Mouse (Mus musculus) retina, adult 2 months (tissue): Measurements from ENCODE around the gene Ptpre.
"Not testable (repeated sequence)": the region's sequence is repeated elsewhere in the genome, so short reads cannot be mapped to it uniquely, and the experiment has no call there.

Experiments
- DNase-seq: peaks from one replicate; pipeline ENCODE4 v3.0.0-alpha.2; 2012; ENCODE audit warnings: low read depth, low spot score

Gene Ptpre

DNA sequence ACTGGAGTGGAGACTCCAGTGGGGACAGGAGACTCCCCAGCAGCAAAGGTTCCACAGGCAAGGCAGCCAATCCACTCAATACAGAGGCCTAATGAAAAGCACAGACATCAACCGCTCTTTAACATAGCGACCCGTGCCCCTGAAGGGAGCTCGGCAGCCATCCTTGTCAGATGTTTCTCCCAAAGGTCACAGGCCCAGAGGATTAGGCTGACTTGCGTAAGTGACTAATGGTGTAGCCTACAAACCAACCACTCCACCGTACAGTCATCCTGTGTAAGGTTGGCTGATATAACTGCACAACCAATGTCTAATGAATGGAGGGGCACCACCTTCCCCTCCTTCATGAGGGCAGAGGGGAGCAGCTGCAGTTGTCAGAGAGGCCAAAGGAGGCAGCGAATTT, 152.1 kb downstream of the Ptpre start:
- DNase-seq, result no peak

- DNase-seq, result no peak
Observed at GRCm38 (mm10) chr7:135691941-135692340, 154.7 kb downstream of the Ptpre start.

- DNase-seq, result no peak
Observed at GRCm38 (mm10) chr7:135694130-135694529, 156.8 kb downstream of the Ptpre start.

DNA sequence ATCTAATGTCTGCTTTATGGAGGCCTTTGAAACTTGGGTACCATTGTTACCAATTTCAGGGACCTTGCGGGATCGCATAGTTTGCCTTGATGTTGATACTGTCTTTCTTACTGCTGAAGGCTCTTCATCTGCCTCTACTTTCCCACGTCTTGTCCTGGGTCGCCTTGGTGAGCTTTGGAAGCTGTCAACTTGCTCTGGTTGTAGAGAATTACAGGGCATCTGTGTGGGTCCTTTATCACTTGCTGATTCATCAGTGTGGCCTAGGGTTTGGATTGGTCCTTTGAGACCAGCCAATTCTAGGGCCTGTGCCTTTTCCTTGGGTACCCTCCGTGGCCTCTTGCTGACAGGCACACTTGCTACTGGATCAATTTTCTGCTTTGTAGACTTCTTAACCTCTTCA, 157.5 kb downstream of the Ptpre start:
- DNase-seq, result no peak

DNA sequence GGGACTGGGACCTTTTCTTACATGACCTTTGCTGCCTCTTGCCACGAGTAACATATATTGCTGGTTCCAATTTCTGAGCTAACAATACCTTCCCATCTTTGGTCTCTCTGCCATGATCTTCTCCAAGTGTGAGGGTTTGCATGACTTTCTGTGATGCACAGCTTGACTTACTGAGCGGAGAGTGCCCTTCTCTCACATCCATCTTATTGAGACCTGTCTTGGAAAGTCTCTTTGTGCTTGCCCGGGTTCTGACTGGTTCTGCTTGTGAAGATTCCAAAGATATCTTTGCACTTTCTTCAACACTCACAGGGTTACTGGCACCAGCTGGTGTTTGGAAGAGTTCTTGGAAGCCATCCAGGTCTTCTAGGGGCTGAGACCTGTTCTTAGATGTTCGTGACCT, 158.8 kb downstream of the Ptpre start:
- no peak for DNase-seq

- not testable (repeated sequence) for DNase-seq
Observed at GRCm38 (mm10) chr7:135697021-135697740, 159.9 kb downstream of the Ptpre start.

- no peak for DNase-seq
Observed at GRCm38 (mm10) chr7:135698362-135698761, 161.1 kb downstream of the Ptpre start.

DNA sequence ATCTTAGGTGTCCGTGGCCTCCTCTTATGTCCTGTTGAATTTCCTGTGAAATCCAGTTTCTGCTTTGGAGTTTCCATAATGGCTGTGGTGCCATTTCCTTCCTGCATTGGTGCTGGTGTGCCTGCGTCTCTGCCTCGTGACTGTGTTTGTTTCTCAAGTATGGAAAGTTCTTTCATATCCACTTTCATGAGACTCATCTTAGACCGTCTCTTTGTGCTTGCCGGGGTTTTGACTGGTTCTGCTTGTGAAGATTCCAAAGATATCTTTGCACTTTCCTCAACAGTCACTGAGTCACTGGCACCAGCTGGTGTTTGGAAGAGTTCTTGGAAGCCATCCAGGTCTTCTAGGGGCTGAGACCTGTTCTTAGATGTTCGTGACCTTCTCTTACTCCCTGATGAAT, 162.1 kb downstream of the Ptpre start:
- DNase-seq, result not testable (repeated sequence)

DNA sequence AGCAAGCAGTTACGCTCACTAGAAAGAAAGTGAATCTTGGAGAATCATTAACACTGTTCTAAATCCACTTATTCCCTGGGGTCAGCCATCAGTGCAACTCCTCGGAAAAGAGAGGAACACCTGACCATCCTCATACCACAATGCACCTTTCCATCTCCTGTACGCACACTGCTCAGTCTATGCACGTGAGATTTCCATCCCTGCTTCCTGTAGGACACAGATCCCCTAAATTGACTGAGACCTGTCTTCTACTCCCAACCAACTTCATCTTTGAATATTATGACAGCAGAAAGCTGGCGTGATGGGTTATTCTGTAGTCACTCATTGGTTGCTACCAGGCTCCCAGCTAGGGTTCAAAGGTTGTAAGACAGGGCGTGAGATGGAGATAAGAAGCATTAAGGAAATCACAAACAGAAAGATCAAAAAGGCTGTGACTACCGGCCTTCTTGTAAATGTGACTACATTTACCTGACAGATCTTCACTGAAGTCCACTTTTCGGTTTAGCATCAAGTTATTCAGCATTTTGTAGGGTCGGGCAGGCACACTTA, 166.4 kb downstream of the Ptpre start:
- no peak for DNase-seq

GRCm38 (mm10) chr7:135704251-135704650, 167.0 kb downstream of the Ptpre start:
- DNase-seq, result no peak

GRCm38 (mm10) chr7:135705083-135705482, 167.8 kb downstream of the Ptpre start:
- DNase-seq, result no peak

DNA sequence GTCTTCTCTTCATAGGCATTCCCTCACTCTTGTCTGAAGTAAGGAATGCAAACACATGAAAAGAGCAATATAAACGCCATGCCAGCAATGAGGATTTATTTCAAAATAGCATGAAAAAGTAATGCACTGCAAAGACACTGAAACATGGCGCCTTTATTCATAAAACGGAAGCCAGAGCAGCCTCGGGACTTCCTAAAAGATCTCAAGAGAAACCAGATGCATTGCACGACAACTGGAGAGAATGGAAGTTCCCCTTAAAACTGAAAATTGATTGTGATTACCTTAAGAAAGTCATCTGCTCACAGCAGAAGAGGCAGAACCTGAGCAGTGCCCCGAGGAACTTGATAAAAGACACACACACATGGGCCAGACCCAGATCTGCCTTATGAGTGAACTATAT, 168.5 kb downstream of the Ptpre start:
- DNase-seq, result no peak

- no peak for DNase-seq
Observed at GRCm38 (mm10) chr7:135710702-135711101, 173.4 kb downstream of the Ptpre start.

- no peak for DNase-seq
Observed at GRCm38 (mm10) chr7:135712534-135712933, 175.3 kb downstream of the Ptpre start.

GRCm38 (mm10) chr7:135713326-135713725, 176.0 kb downstream of the Ptpre start:
- no peak for DNase-seq

- DNase-seq, result no peak
Observed at GRCm38 (mm10) chr7:135715166-135715565, 177.9 kb downstream of the Ptpre start.

GRCm38 (mm10) chr7:135715642-135716444, 178.6 kb downstream of the Ptpre start, which contains the start of gene Mki67:
Gene Mki67 (minus strand): TSS chr7:135716361.
- no peak for DNase-seq

DNA sequence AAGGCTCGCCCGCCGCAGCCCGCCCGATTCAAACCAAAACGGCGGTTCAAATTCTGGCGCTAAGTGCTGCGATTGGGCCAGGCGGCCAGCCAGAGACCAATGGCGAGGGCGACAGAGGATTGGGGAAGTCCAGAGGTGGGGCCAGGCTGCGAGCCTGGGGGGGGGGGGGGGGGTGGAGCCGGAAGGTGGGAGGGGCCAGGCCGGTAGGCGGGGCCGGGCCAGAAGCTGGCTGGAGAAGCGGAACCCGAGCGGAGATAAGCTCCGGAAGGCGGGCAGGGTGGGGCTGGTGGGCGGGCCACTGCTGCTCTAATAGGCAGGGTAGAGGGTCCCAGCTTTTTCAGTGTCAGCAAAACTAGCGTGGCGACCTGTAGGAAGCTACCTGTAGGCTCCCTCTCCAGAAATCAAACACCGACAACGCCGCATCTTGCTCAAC, 179.2 kb downstream of the Ptpre start:
- DNase-seq, result peak; percentile 65

DNA sequence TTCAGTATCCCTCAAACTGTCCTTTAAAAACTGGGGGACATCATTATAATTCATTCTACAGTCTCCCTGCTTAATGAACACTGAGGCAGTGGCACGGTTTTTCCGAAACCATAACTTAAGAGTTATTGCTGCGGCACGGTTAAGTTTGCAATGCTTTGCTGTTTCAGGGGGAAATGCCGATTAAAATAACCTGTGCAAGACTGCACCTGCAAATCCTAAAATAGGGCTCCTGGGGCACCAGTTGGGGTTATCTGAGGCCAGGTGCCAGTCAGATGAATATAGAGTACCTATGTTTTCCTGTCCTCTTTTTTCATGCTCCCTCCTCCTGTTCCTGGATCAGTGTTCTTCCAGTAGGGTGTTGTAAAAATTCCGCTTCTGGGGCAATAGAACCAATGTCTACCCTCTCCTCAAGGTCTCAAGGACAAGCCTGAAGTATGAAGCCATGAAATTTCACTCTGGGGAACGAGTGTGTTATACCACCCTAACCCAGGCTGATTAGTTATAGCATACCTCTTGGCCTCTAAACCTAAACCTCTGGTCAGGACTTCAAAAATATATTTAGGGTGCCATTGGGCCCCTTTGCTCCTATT, 179.8 kb downstream of the Ptpre start:
- DNase-seq, result no peak

GRCm38 (mm10) chr7:135721436-135721992, 184.2 kb downstream of the Ptpre start:
- no peak for DNase-seq

DNA sequence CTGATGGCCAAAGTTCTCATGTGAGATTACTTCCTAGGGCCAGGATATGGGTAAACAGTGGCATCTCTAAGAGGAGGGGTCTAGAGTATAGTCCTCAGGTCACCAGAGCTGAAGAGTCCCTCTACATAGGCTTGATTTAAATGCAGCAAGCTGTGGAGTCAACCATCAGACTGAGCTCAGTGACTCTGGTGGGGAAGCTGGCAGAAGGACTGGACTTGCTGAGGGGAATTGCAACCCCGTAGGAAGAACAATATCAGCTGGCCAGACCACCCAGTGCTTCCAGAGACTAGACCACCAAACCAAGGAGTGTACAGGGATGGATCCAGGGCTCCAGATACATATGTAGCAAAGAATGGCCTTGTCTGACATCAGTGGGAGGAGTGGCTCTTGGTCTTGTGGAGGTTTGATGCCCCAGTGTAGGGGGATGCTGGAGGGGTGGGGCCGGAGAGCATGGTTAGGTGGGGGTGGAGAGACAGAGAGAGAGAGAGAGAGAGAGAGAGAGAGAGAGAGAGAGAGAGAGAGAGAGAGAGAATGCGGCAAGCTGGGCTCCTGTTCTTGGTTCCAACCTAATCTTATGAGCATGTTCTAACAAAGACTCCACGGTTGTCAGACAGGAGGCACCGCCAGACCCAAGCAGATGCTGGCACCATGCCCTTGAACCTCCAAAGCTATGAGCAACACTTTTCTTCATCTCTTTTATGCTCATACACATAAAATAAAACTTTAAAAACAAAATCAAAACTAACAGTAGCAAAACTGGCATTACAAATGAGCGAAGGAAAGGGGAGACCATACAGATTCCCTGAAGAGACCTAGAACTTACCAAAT, 184.9 kb downstream of the Ptpre start:
- DNase-seq, result no peak
